Mouse (Mus musculus) MEL (cell line): ENCODE measurements at regions not wholly inside any gene's neighbourhood (a gene's known extent, or its start where the extent isn't known, plus 50 kb on each side); places are given as distances from the start of the nearest gene placed in this dataset.

Experiments
- CTCF ChIP-seq, 3 experiments: IDR thresholded peaks in 2 of 3; conservative IDR thresholded peaks in 1 of 3; 2 replicates each; pipeline ENCODE4 v1.5.1; 2011 to 2012; ENCODE audit warnings: low read length in 3 of 3, low read depth in 2 of 3, mild to moderate bottlenecking in 2 of 3, improper control_type of control experiment in 1 of 3, inconsistent platforms in 1 of 3, mixed read lengths in 1 of 3, moderate library complexity in 1 of 3; ENCODE audit not compliant: control insufficient read depth in 1 of 3, insufficient read depth in 1 of 3, poor library complexity in 1 of 3, severe bottlenecking in 1 of 3
- USF1 ChIP-seq: IDR thresholded peaks from 2 replicates; pipeline ENCODE4 v1.6.1; 2014; ENCODE audit warnings: low read depth, mild to moderate bottlenecking, inconsistent platforms, low read length, improper control_type of control experiment, moderate library complexity
- USF2 ChIP-seq, 2 experiments: IDR thresholded peaks; 2 replicates each; pipeline ENCODE4 v1.6.1; 2011 to 2012; ENCODE audit warnings: improper control_type of control experiment in 2 of 2, low read length in 2 of 2, borderline replicate concordance in 1 of 2, inconsistent platforms in 1 of 2, low read depth in 1 of 2, mild to moderate bottlenecking in 1 of 2; ENCODE audit not compliant: insufficient read depth in 1 of 2
- ZC3H11A ChIP-seq: IDR thresholded peaks from 2 replicates; pipeline ENCODE4 v1.6.1; 2012; ENCODE audit warnings: low read depth, mild to moderate bottlenecking, inconsistent platforms, low read length, improper control_type of control experiment
- ZMIZ1 ChIP-seq: IDR thresholded peaks from 2 replicates; pipeline ENCODE4 v1.6.1; 2012; ENCODE audit warnings: low read depth, mild to moderate bottlenecking, inconsistent platforms, low read length, improper control_type of control experiment, moderate library complexity

DNA sequence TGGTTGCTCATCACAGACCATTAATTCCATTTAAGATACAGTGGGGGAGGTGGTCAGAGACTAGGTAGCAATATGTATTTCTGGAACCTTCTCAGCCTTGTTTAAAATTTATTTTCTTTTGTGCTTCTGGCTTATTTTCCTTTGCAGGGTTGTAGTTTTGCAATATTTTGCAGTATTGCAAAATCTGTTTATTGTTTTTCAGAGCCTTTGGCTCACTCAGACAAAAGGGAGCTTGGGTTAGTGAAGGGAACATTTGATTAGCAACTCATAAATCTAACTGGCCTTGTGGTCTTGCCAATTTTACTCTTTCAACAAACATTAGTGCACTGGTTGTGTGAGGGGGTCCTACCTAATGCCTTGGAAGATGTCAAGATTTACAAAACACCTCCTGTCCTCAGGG lies 121.7 kb downstream of the Fam43a start:
- no peak for TF ChIP-seq ZC3H11A
- no peak for TF ChIP-seq CTCF (IDR thresholded peaks at IDR 0.05 in 2 of 3, conservative IDR thresholded peaks at IDR 0.05 in 1 of 3; ENCODE audit: control insufficient read depth in 1 of 3, insufficient read depth in 1 of 3, low read depth in 2 of 3, low read length in 3 of 3, poor library complexity in 1 of 3, severe bottlenecking in 1 of 3)
- no peak for TF ChIP-seq ZMIZ1
- no peak for TF ChIP-seq USF1
- no peak for TF ChIP-seq USF2 (IDR thresholded peaks at IDR 0.05; ENCODE audit: borderline replicate concordance in 1 of 2, insufficient read depth in 1 of 2, low read depth in 1 of 2, low read length in 2 of 2)
